Mouse (Mus musculus): ENCODE measurements around the gene Mapk12. TPM values are rescaled to one million over a fixed set of nuclear protein-coding genes. Genes with fewer than 3 reads are reported as not detected.

The Mapk12 gene
- 6.4 and 7.5 TPM in 2 replicates for polyA plus RNA-seq (2012; rRNA removed)

GRCm38 (mm10) chr15:89140659-89141252 lies at the start of gene Mapk12:
TSS of gene Mapk12 (minus strand) at chr15:89140703.

DNA sequence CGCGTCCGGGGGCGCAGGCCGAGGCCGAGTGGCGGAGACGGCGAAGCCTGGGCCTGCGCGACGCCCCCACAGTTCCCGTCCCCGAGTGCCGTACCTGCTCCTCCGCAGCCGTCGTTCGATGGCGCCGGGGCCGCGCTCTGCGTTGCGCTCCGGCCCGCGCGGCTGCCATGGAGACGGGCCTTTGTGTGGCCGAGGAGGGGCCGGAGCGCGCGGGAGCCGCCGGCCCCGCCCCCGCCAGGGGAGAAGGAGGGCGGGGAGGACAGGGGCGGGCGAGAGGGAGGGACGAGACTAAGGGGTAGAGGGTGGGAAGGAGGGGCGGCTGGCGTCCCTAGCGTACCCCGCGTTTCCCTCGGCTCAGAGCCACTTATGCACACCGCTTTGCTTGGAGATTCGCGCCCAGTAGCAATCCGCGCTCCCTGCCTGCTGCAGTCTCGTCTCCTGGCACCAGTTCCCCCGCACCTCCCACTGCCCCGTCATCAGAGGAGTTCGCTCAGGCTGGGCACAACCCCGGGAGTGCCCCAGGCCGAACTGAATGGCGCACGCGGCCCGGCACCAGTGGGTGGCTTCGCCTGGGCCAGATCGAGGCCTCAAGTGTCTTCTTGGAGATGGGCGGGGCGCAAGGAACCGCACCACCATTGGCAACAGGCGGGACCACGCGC lies 40.2 kb upstream of the Mapk12 start, which contains the start of gene Plxnb2:
Plxnb2 (minus strand) TSS at position 218 of the 659 bp plus-strand sequence.

GRCm38 (mm10) chr15:89149271-89150040 lies 9.0 kb upstream of the Mapk12 start, which contains the start of gene Mapk11:
TSS of gene Mapk11 (minus strand) at chr15:89149628.

DNA sequence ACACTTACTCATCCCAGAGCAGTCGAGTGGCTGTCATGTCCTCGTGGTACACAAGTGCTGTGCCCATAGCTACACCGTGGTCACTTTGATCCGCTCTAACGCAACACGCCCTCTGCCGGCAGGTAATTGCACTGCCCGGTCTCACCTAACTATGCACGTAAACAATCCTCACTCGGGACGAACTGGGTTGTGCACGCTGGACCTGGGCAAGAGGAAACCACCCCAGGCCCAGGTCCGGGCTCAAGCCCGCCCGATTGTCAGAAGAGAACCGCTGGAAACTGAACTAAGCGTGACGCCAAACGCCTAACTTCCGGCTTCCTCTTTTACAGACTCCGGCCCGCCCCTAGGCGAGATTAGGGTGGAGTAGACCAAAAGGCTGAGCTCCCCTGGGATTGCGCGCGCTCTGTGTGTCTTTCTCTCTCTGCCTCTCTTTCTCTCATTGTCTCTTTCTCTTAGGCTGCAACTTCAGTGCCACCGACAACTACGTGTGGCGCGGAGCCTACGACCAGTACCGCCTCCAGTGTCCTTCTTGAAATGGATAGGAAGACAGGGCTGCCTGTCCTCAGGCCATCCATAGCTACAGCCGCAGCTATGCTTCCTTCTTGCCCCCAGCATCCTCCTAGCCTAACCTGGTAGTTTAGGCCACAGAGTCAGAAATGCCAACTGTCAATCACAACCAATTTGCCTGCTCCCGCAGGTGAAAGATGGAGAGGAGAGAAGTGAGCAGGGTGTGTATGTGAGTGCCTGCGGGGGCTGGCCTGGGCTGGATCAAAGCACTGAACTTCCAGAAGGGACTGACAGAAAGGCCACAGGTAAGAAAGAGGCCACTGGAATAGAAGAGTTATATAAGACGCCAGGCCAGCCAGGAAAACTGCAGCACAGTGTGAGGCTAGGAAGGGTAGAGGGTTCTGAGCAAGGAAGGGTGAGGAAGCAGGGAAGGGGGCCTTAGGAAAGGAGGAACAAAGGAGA lies 11.8 kb downstream of the Mapk12 start, which contains the start of gene Hdac10:
Hdac10 (minus strand) TSS at position 319 of the 969 bp plus-strand sequence.

GRCm38 (mm10) chr15:89122649-89123366 lies 17.7 kb downstream of the Mapk12 start, which contains the start of gene Tubgcp6:
TSS of gene Tubgcp6 (minus strand) at chr15:89123112.

GRCm38 (mm10) chr15:89088607-89089247 lies 51.8 kb downstream of the Mapk12 start, which contains the start of gene Selenoo:
TSS of gene Selenoo (plus strand) at chr15:89089084.

Other genes with a start within 250 kb of the Mapk12 start
- gene Ttll8, start 186.3 kb downstream of the Mapk12 start, polyA plus RNA-seq (2012; rRNA removed) = 0.20 and 0.26 TPM in 2 replicates
- gene Mlc1, start 161.7 kb downstream of the Mapk12 start, polyA plus RNA-seq (2012; rRNA removed) = 2.1 and 2.5 TPM in 2 replicates
- 0.34 and 0.67 TPM in 2 replicates for gene Mov10l1, start 157.8 kb downstream of the Mapk12 start, polyA plus RNA-seq (2012; rRNA removed)
- 0.62 and 0.70 TPM in 2 replicates for gene Panx2, start 81.0 kb downstream of the Mapk12 start, polyA plus RNA-seq (2012; rRNA removed)
- 58.9 and 62.0 TPM in 2 replicates for gene Trabd, start 65.6 kb downstream of the Mapk12 start, polyA plus RNA-seq (2012; rRNA removed)
- gene Selenoo, start 51.6 kb downstream of the Mapk12 start, polyA plus RNA-seq (2012; rRNA removed) = 73.6 and 94.2 TPM in 2 replicates
- 37.1 and 42.9 TPM in 2 replicates for gene Tubgcp6, start 17.6 kb downstream of the Mapk12 start, polyA plus RNA-seq (2012; rRNA removed)
- 42.8 and 50.8 TPM in 2 replicates for gene Hdac10, start 12.0 kb downstream of the Mapk12 start, polyA plus RNA-seq (2012; rRNA removed)
- 7.5 and 9.2 TPM in 2 replicates for gene Mapk11, start 8.9 kb upstream of the Mapk12 start, polyA plus RNA-seq (2012; rRNA removed)
- 252 and 286 TPM in 2 replicates for gene Plxnb2, start 40.1 kb upstream of the Mapk12 start, polyA plus RNA-seq (2012; rRNA removed)
- gene Dennd6b, start 55.8 kb upstream of the Mapk12 start, polyA plus RNA-seq (2012; rRNA removed) = 28.0 and 31.9 TPM in 2 replicates
- gene Ppp6r2, start 70.8 kb upstream of the Mapk12 start, polyA plus RNA-seq (2012; rRNA removed) = 197 and 489 TPM in 2 replicates
- gene Sbf1, start 174.6 kb upstream of the Mapk12 start, polyA plus RNA-seq (2012; rRNA removed) = 256 and 291 TPM in 2 replicates
- 10.3 and 12.0 TPM in 2 replicates for gene Adm2, start 182.0 kb upstream of the Mapk12 start, polyA plus RNA-seq (2012; rRNA removed)
- 29.3 and 44.2 TPM in 2 replicates for gene Miox, start 193.7 kb upstream of the Mapk12 start, polyA plus RNA-seq (2012; rRNA removed)
- gene Lmf2, start 215.0 kb upstream of the Mapk12 start, polyA plus RNA-seq (2012; rRNA removed) = 61.3 and 76.7 TPM in 2 replicates
- 210 and 215 TPM in 2 replicates for gene Ncaph2, start 215.0 kb upstream of the Mapk12 start, polyA plus RNA-seq (2012; rRNA removed)
- 108 and 113 TPM in 2 replicates for gene Sco2, start 233.1 kb upstream of the Mapk12 start, polyA plus RNA-seq (2012; rRNA removed)
- 22.0 and 32.3 TPM in 2 replicates for gene Tymp, start 236.3 kb upstream of the Mapk12 start, polyA plus RNA-seq (2012; rRNA removed)
- gene Odf3b, start 238.6 kb upstream of the Mapk12 start, polyA plus RNA-seq (2012; rRNA removed) = 89.5 and 107 TPM in 2 replicates
- gene Klhdc7b, start 244.2 kb upstream of the Mapk12 start, polyA plus RNA-seq (2012; rRNA removed) = 0.17 and 0.18 TPM in 2 replicates